Mouse (Mus musculus) B cell, adult 67 days (primary cell): Measurements from ENCODE around the gene Fdps. TPM values are rescaled to one million over a fixed set of nuclear protein-coding genes. Genes with fewer than 3 reads are reported as not detected.

Experiments used
- total RNA-seq, 2 experiments: library from RNA; stranded (reverse); gene quantifications; 4 replicates each; pipeline ENCODE4 v1.2.4; 2023

Gene Fdps
- total RNA-seq: 10 to 100 TPM; 19.8 to 21.0 TPM

GRCm38 (mm10) chr3:89101812-89102494, at the start of gene Fdps:
TSS of gene Fdps (minus strand) at chr3:89101959.

DNA sequence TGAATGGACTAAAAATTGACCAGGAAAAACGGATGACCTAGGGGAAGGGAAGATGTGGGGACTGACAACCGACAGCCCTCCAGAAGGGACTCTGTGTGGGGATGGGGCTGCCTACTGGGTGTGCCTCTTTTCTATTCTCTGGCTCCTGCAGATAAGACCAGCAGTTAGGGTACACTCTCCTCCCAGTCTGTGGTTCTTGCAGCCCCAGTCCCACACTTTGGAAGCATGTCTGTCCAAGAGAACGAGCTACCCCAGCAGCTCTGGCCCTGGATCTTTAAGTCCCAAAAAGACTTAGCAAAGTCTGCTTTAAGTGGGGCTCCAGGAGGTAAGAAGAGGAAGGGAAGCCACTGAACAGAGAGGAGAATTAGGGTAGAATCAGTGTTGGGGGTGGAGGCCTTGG, 34.2 kb upstream of the Fdps start, which contains the start of gene Pklr:
Gene Pklr, plus strand, starts transcription at position 185 of the 400 bp plus-strand sequence.

DNA sequence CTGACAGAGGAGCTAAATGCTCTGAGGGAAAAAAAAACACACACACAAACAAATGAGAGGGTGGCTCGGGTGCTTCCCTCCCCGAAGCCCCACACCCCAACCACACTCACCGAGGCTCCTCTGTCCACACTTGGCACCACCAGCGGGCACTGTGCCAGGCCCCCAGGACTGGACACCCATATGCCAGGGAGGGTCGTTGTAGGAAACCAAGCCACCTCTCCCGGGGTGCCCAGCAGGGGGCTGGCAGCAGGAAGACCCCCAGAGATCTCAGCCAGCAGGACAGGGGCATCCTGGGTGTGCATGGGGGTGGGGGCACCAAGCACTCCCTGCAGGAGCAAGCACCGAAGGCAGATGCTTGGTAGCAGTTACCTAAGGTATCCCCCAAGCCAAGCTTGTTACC, 948 bp downstream of the Fdps start, which contains the start of gene Gm43738:
Gene Gm43738, minus strand, starts transcription at position 289 of the 400 bp plus-strand sequence.

GRCm38 (mm10) chr3:89093175-89093574, 8.6 kb downstream of the Fdps start, which contains the start of gene Rusc1:
TSS of gene Rusc1 (minus strand) at chr3:89093311.

Other genes starting within 250 kb of the Fdps start
- 10 to 100 TPM; 14.3 to 17.2 TPM for gene Msto1, start 188.0 kb downstream of the Fdps start, total RNA-seq
- gene Ash1l, start 151.3 kb downstream of the Fdps start, total RNA-seq: 100 to 1,000 TPM; 108 to 111 TPM
- gene Dap3, start 150.8 kb downstream of the Fdps start, total RNA-seq: 100 to 1,000 TPM; 100 to 103 TPM
- 10 to 100 TPM; 52.2 to 54.5 TPM for gene Rusc1, start 8.6 kb downstream of the Fdps start, total RNA-seq
- not detected for gene Gm43738, start 860 bp downstream of the Fdps start, total RNA-seq
- gene Pklr, start 34.2 kb upstream of the Fdps start, total RNA-seq: not detected
- 1 to 10 TPM; 2.7 to 4.7 TPM for gene Hcn3, start 58.2 kb upstream of the Fdps start, total RNA-seq
- 100 to 1,000 TPM; 162 to 174 TPM for gene Clk2, start 62.8 kb upstream of the Fdps start, total RNA-seq
- 100 to 1,000 TPM; 108 to 133 TPM for gene Scamp3, start 75.5 kb upstream of the Fdps start, total RNA-seq
- gene Fam189b, start 81.2 kb upstream of the Fdps start, total RNA-seq: 10 to 100 TPM; 22.6 to 25.4 TPM
- gene Gba, start 101.0 kb upstream of the Fdps start, total RNA-seq: 10 to 100 TPM; 89.2 to 94.7 TPM
- gene Thbs3, start 113.2 kb upstream of the Fdps start, total RNA-seq: 1 to 10 TPM; 6.8 to 9.9 TPM
- 100 to 1,000 TPM; 144 to 228 TPM for gene Mtx1, start 125.1 kb upstream of the Fdps start, total RNA-seq
- 1 to 10 TPM; 1.1 to 1.3 TPM for gene Muc1, start 127.1 kb upstream of the Fdps start, total RNA-seq
- gene Krtcap2, start 144.0 kb upstream of the Fdps start, total RNA-seq: 100 to 1,000 TPM in 1 of 2 experiments, 10 to 100 TPM in 1; 97.1 to 103 TPM
- 1 to 10 TPM; 4.8 to 5.0 TPM for gene Trim46, start 144.3 kb upstream of the Fdps start, total RNA-seq
- 10 to 100 TPM; 76.7 to 98.6 TPM for gene Dpm3, start 157.4 kb upstream of the Fdps start, total RNA-seq
- 100 to 1,000 TPM; 163 to 165 TPM for gene Slc50a1, start 168.6 kb upstream of the Fdps start, total RNA-seq
- 1 to 10 TPM; 1.6 to 3.7 TPM for gene Efna1, start 179.2 kb upstream of the Fdps start, total RNA-seq
- gene Efna3, start 221.0 kb upstream of the Fdps start, total RNA-seq: not detected
- under 1 TPM in 1 of 2 experiments, not detected in 1; 0.67 TPM for gene Efna4, start 236.1 kb upstream of the Fdps start, total RNA-seq
- 1 to 10 TPM; 7.2 to 7.7 TPM for gene Adam15, start 248.0 kb upstream of the Fdps start, total RNA-seq